Mouse (Mus musculus): ENCODE results near the gene Arhgap25.
"Not testable (repeated sequence)": the region's sequence is repeated elsewhere in the genome, so short reads cannot be mapped to it uniquely, and the experiment has no call there.

Gene Arhgap25

DNA sequence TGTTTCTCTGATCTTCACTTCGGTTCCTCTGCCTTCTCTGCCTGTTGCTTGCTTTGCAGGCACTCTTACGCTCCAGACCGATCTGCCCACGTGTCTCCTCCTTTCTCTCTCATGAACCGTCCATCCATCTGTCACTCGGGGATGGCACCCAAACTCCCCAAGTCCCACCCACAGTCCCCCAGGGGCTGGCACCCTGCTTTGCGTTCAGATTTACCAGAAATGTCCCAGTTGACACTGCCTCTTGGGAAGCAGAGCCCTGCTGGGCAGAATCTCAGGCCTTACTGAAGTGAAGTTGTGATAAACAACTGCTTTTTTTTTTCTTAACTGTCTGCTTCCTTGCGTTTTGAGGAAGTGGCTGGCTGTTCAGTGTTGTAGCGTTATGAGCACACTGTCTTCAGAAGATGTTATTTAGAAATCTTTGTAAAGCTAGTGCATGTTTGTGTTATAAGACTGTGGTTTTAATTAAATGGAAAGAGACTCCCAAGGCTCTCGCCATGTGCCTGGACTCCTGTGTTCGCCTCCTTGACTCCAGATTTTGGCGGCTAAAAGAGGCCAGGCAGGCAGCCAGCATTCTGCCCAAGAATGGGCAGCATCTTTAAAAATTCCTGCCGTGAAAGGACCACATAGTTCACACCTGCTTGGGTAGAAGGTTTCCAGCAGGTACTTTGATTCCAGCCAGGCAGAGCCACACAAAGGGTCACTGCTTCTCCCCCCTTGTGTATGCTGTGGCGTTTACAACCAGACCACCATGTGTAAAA, at the start of gene Arhgap25:
Gene Arhgap25, minus strand, starts transcription at position 307 of the 758 bp plus-strand sequence.
- DNase-seq: no peak

GRCm38 (mm10) chr6:87582456-87582855, 49.4 kb upstream of the Arhgap25 start:
- DNase-seq: peak in 1 of 2 experiments; percentile 14

DNA sequence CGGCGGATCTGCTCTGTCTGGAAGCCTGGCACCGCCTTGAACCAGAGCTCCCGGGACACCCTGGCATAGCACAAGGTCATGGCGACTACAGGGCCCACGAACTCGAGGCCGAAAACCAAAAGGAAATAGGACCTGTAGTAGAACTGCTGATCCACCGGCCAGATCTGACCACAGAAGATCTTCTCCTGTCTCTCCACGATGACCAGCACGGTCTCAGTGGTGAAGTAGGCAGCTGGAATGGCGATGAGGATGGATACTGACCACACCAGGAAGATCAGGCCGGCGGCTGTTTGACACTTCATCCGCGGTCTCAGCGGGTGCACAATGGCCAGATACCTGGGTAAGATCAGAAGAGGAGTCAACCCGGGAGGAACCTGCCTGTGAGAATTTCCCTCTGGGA, 48.5 kb upstream of the Arhgap25 start:
- no peak for DNase-seq

GRCm38 (mm10) chr6:87581071-87581470, 48.0 kb upstream of the Arhgap25 start:
- DNase-seq: no peak

DNA sequence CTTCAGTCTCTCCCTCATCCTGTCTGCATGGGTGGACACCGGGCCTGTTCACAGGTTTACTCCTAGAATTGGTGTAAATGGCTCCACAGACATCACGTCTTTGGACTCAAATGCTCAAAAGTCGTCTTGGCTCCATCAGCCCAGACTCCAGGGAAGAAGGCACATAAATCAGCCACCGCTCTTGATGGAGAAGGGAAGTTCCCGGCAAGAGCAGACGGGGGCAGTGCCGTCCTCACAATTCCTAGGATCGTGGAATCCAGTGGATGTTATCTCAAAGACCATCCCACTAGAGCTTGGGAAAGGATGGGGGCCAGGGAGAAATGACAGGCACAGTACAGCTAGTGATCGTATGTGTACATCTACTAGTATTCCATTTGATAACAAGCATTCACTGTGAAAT, 45.2 kb upstream of the Arhgap25 start:
- DNase-seq: peak in 1 of 2 experiments; percentile 36

- no peak for DNase-seq
These were observed 43.7 kb upstream of the Arhgap25 start for GRCm38 (mm10) chr6:87576648-87577330.

DNA sequence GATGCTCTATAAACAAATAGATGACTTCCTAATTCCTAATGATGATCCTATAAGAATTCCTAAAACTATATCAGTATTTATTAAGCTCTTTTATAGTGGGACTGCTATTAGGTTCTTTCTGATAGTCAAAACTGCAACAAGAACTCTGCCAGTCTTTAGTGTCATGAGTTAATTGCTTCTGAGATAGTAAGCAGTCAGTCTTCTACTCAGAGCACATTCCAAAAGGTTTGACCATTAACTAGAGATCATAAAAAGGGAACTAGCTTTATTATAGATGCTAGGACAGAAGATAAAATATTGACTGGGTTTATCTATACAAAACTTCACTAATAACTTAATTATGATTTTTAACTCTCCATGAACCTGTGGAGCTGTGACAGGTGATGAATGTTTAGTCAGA, 38.8 kb upstream of the Arhgap25 start:
- DNase-seq: not testable (repeated sequence)

- DNase-seq: no peak
These were observed 34.9 kb upstream of the Arhgap25 start for GRCm38 (mm10) chr6:87567686-87568593.

DNA sequence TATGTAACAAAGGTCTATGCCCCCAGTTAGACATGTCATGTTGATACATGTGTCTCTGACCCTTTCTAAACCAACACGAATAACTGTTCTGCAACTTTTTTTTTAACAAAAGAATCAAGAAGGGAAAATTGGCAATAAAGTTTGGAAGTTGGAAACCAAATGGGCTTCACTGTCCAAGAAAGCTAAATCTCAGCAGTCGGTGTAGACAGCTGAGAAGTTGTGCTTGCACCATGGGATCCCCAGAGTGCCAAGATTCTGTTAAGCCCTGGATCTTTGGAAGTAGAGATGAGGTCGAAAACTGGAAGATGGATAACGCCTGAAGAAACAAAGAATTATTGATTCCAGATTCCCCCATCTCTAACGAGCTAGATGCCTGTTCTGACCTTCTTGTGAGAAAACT, 32.1 kb upstream of the Arhgap25 start:
- no peak for DNase-seq

GRCm38 (mm10) chr6:87564356-87564755, 31.3 kb upstream of the Arhgap25 start:
- DNase-seq: no peak

- no peak for DNase-seq
These were observed 20.7 kb upstream of the Arhgap25 start for GRCm38 (mm10) chr6:87553724-87554123.

DNA sequence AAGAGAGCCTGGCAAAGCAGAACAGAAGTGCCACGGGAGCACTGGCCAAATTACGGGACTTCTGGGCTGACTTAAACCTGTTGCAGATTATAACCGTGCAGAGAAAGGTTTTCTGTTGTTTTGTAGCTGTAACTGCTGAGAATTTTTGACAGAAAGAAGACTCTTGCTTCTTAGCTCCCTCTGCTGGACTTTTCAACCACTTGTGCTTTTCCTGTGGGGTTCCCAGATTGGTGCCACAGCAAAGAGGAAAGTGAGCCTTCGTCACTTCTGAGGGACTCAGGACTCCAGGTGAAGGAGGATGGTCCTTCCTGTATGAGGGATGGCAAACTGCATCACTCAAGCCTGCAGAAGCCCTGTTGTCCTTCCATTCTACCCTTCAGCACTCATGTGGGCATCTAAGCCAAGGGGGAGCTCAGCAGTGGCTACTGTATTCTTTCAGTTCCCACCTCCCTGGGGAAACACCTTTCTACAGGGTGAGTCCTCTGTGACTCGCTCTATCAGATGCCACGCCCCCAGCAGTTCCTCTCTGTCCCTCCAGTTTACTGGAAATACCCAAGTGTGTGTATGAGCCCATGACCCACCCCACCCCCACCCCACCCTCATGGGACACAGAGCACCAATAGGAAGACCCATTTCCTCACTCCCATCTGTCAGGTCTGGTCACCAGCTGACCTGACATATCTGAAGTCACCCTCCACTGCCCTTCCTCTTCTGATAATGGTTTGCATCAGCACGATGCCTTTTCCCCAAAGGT, 19.2 kb upstream of the Arhgap25 start:
- DNase-seq: peak; percentile 24 to 40

- DNase-seq: no peak
These were observed 14.8 kb upstream of the Arhgap25 start for GRCm38 (mm10) chr6:87547836-87548235.

GRCm38 (mm10) chr6:87547431-87547830, 14.4 kb upstream of the Arhgap25 start:
- no peak for DNase-seq

DNA sequence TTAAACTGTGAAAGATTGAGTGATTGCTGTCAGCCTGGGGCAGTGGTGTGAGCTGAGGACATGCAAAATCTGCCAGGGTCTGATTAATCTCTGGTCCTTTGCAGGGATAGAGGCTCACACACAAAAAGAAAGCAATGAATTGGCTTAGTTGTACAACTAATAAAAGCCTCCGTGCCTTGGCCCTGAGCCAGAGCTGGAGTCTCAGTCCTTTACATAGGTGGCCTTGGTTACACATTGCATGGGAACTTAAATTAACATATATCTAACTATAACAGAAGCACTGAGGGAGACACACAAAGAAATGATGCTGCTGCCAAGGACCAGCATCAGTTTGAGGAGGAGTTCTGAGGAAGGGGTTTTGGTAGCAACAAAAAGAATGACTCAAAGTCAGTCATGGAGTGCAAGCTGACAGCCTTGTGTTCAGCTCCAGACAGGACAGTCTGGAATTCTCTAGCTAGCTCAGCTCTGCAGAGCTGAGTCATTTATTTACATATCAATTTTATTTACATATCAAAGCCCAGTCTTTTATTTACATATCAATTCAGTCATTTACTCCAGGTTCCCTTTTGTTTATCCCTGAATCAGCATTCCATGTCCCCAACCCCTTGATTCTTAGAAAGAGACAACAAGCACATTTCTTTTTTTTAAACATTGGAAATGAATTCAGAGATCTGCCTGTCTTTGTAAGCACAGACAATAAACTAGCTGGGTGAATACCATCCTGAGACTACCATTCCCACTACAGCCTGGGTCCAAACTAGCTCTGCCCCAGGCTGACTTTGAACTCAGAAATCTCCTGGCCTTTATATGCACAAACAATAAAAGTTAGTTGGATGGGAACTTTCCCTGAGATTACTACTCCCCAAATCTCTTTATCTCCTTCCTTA, 12.5 kb upstream of the Arhgap25 start:
- peak in 1 of 2 experiments; percentile 36 for DNase-seq

GRCm38 (mm10) chr6:87542027-87542426, 9.0 kb upstream of the Arhgap25 start:
- DNase-seq: peak; percentile 46 to 68

- no peak for DNase-seq
These were observed 8.1 kb upstream of the Arhgap25 start for GRCm38 (mm10) chr6:87541171-87541571.

DNA sequence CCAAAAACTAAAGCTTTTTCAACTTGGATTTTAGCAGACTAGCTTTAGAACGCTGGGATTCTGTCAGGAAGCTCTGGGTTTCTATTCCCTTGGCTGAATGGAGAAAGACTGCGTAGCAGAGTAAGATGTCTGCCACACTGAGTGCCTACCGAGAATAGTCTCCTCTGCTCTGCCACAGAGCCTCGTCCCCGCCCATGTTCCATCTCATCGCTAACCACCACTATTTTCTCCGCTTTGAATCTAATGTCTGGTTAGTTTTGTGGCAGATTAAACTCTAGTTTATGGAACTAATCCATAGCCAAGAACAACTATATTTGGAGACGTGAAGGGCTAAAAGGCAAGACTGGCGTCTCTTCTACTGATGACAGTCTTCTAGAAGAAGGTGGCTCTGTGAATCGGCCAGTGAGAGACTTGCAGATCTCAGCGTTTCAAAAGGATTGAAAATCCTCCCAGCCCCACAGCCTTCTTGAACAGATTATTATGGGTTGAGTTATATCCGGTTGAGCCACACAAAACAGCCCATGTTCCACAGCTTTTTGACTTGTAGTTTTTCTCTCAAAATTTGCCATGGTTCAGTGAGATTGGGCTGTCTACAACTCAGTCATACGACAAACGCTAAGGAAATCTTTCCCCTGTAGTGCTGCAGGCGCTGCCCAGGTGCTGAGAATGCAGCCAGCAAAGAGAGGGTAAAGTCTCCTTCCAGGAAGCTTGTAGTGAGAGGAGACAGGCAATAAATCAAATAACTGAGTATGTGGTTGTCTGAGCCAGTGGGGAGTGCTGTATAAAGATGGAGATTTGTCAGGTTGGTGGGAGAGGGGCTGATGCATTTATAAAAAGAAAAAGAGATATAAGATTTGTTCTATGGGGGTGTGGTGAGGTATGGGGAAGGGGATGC, 5.6 kb upstream of the Arhgap25 start:
- peak; percentile 42 to 47 for DNase-seq

- DNase-seq: no peak
These were observed 4.6 kb upstream of the Arhgap25 start for GRCm38 (mm10) chr6:87537678-87538077.

DNA sequence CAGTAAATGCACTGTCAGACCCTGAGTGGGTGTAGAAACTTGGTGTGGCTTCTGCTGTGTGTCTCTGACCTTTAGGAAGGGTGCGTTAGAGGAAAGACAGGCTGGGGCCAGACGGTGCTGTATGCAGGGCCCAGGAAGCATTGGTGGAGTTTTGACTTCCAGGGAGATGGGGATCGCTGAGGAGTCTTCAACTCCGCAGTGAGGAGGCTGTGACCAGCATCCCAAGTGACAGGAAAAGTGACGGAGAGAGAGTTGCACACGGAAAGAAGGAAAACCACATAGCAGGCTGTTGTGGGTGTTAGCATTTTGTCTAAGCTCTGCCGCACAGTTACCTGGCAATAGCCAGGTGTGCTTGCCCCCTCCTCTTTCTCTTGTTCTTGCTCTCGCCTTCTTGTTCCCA, 3.2 kb upstream of the Arhgap25 start:
- no peak for DNase-seq
